In the genomic region with DNA sequence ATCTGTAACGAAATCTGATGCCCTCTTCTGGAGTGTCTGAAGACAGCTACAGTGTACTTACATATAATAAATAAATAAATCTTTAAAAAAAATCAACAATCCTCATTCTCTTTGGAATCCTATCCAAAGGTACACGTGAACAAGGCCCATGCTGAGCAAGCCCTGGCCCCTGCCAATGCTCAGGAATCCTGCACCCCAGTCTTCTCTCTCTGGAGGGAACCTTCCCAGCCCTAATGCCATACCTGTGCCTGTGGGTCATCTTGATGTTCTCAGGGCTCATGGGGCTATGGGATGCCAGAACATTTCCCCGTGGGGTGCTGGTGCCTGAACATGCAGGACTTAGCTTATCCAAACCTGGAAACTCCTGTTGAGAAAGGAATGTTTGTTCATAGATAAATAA, we compare ENCODE assay signal across 14 mouse cellular contexts.
"Had no signal": no experiment of that assay in that cellular context is flagged by ENCODE, and none has a peak within 500 bp of the region (broad histone marks: within the 10 kb centered on the region; RNA-seq: fewer than 3 reads in every experiment).

No protein-coding gene starts in this region.

- H3K27me3 ChIP-seq: midbrain, embryonic 13.5 days; midbrain, embryonic 15.5 days; neural tube, embryonic 12.5 days; stomach, embryonic 15.5 days had no signal

- ATAC-seq: midbrain, embryonic 13.5 days; midbrain, embryonic 15.5 days had no signal

- H3K27ac ChIP-seq: midbrain, embryonic 13.5 days; midbrain, embryonic 15.5 days; neural tube, embryonic 12.5 days; stomach, embryonic 15.5 days; stomach, postnatal 0 days had no signal

- H3K9me3 ChIP-seq: megakaryocyte, embryonic 14.5 days; midbrain, embryonic 13.5 days; midbrain, embryonic 15.5 days; neural tube, embryonic 12.5 days; stomach, embryonic 15.5 days had no signal

- H3K36me3 ChIP-seq: stomach, embryonic 15.5 days had no signal

- H3K4me3 ChIP-seq: megakaryocyte, embryonic 14.5 days; midbrain, embryonic 13.5 days; midbrain, embryonic 15.5 days; neural tube, embryonic 12.5 days; stomach, embryonic 15.5 days had no signal

- H3K9ac ChIP-seq: lung, embryonic 14.5 days; midbrain, embryonic 13.5 days; midbrain, embryonic 15.5 days; neural tube, embryonic 12.5 days; stomach, embryonic 15.5 days had no signal

- DNase-seq: lung, embryonic 14.5 days; lung, postnatal 10 days; lung, postnatal 4 days; right cerebral cortex, postnatal 14 days; thymus, adult 2 months; thymus, postnatal 25 days; thymus, postnatal 4 days had no signal

- H3K4me1 ChIP-seq: midbrain, embryonic 13.5 days; midbrain, embryonic 15.5 days; neural tube, embryonic 12.5 days; stomach, embryonic 15.5 days had no signal

- H3K4me2 ChIP-seq: lung, embryonic 14.5 days; midbrain, embryonic 11.5 days; midbrain, embryonic 13.5 days; midbrain, embryonic 15.5 days; neural tube, embryonic 12.5 days; stomach, embryonic 15.5 days had no signal
